Mouse (Mus musculus) stomach, embryonic 14.5 days (tissue): Measurements from ENCODE around the gene Tmcc1. TPM values are rescaled to one million over a fixed set of nuclear protein-coding genes. Genes with fewer than 3 reads are reported as not detected.
A peak's percentile ranks its signal among the peaks of the same experiment; 100 is the strongest.

ENCODE experiments used
- ATAC-seq: fragments of 200-750 bp; cut with Nextera tagmentation; 2 replicates; pipeline ENCODE4 v1.8.0; 2017; ENCODE audit warnings: low read depth, moderate TSS enrichment; ENCODE audit not compliant: insufficient number of reproducible peaks, insufficient read depth, low FRiP score
- H3K27ac ChIP-seq: fragments of 300-500 bp; sonication (generic); 2 replicates; pipeline ENCODE4 v1.5.1; 2014; ENCODE audit warnings: mild to moderate bottlenecking, low read length, moderate library complexity, mixed read lengths
- H3K27me3 ChIP-seq: fragments of 300-500 bp; sonication (generic); 2 replicates; pipeline ENCODE4 v1.6.1; 2014; ENCODE audit warnings: low read length, control low read depth, mixed read lengths; ENCODE audit not compliant: control insufficient read depth, insufficient read depth
- H3K36me3 ChIP-seq: fragments of 300-500 bp; sonication (generic); 2 replicates; pipeline ENCODE4 v1.6.1; 2014; ENCODE audit warnings: mild to moderate bottlenecking, control low read depth, low read length, moderate library complexity, mixed read lengths; ENCODE audit not compliant: control insufficient read depth, insufficient read depth
- H3K4me1 ChIP-seq: fragments of 300-500 bp; sonication (generic); 2 replicates; pipeline ENCODE4 v1.6.1; 2014; ENCODE audit warnings: low read length, control low read depth, mixed read lengths; ENCODE audit not compliant: control insufficient read depth, insufficient read depth
- H3K4me2 ChIP-seq: fragments of 300-500 bp; sonication (generic); replicated peaks from 2 replicates; pipeline ENCODE4 v1.6.1; 2014; ENCODE audit warnings: low read depth, low read length, control low read depth
- H3K4me3 ChIP-seq: fragments of 300-500 bp; sonication (generic); 2 replicates; pipeline ENCODE4 v1.5.1; 2014; ENCODE audit warnings: low read depth, low read length, control low read depth
- H3K9ac ChIP-seq: fragments of 300-500 bp; sonication (generic); replicated peaks from 2 replicates; pipeline ENCODE4 v1.6.1; 2014; ENCODE audit warnings: low read depth, mild to moderate bottlenecking, control low read depth, low read length, moderate library complexity, mixed read lengths
- H3K9me3 ChIP-seq: fragments of 300-500 bp; sonication (generic); 2 replicates; pipeline ENCODE4 v1.6.1; 2016; ENCODE audit warnings: low read depth, low read length, control low read depth; ENCODE audit not compliant: control insufficient read depth
- WGBS: fragments of 180-500 bp; shearing (Covaris S2); extraction: QIAGEN DNeasy Blood & Tissue Kit; methylation state at CpG from one replicate; pipeline ENCODE4 v1.1.7; 2014; 5-methylcytosine and 5-hydroxymethylcytosine counted together
- polyA plus RNA-seq: library from polyadenylated mRNA; unstranded; fragments of >200 nt; fragmentation: Nextera tagmentation; extraction: Ambion mirVana; gene quantifications from 2 replicates; pipeline ENCODE4 v1.2.1, GENCODE M21; 2014

Tmcc1 gene
- polyA plus RNA-seq, 1 experiment from 2014 or later: 20.5 TPM

DNA sequence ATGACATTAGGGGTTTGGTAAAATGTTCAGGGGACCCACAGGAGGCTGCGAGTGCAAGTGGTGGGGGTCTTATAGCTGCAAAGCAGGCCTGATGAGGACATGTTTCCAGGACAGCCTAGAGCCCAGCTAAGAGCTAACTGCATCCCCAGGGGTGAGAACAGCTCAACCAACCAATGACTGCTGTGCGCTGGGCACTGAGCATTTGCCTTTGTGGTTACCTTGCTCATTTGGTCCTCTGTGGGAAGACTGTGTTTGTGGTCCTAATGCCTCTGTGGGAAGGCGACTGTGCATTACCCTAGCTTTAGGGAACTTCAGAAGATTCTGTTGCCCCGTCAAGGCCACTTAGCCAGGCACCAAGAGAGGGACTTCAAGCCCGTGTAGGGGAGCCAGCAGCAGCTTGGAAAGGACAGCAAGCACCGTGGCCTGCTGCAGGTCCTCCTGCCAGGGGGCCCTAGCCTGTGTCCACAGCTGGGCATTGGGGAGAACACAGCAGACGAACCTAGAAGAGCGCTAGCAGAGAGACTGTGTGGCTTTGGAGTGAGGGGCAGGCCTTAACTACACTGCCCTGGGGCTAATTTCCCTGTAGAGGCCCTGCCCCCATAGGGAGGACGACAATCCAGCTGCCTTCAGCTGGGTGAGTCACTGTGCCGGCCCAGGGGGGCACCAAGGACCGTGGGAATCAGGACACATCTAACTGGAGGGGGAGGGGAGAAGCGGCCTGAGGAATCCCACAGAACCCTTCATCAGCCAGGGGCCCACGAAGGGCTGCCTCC lies 202.0 kb downstream of the Tmcc1 start:
- H3K4me2 ChIP-seq: peak overlapping the region; percentile 88
- H3K27me3 ChIP-seq: peaks cover 8% of the 10 kb centered on the region; the same call in 1 of the 2 replicates
- H3K9ac ChIP-seq: peak overlapping the region; percentile 18; the same call in 1 of the 2 replicates
- peaks cover 43% of the 10 kb centered on the region for H3K4me1 ChIP-seq
- H3K4me3 ChIP-seq: peak overlapping the region; percentile 66
- ATAC-seq: no peak
- H3K27ac ChIP-seq: peak overlapping the region; percentile 72; the same call in 1 of the 2 replicates
- no peaks in the 10 kb centered on the region for H3K36me3 ChIP-seq
- WGBS: 36% methylated on average over 13 of the region's 13 CpGs
- no peaks in the 10 kb centered on the region for H3K9me3 ChIP-seq

DNA sequence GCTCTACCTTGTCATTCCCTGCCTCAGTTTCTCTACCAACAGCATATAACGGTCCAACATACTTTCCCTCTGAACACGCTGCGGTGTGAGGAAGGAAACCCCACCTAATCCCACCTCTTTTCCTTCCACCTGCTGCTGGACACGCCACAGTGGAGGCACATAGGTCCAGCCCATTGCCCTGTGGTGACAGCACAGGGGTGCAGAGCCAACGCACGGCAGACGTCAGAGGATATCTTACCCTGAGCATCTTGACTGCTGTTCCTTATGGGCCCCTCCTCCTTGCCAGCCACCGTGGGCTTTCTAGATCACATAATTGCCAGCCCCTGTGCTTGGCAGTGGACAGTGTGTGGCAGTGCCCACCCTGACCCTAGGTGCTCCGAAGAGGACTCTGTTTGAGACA lies 202.8 kb downstream of the Tmcc1 start:
- no peaks in the 10 kb centered on the region for H3K9me3 ChIP-seq
- no peaks in the 10 kb centered on the region for H3K36me3 ChIP-seq
- peak overlapping the region; percentile 66; the same call in 1 of the 2 replicates for H3K4me3 ChIP-seq
- no peak overlapping the region for H3K27ac ChIP-seq
- 86% methylated on average over 9 of the region's 9 CpGs for WGBS
- H3K4me2 ChIP-seq: peak overlapping the region; percentile 88
- H3K27me3 ChIP-seq: peaks cover 8% of the 10 kb centered on the region; the same call in 1 of the 2 replicates
- no peak for ATAC-seq
- peaks cover 44% of the 10 kb centered on the region for H3K4me1 ChIP-seq
- no peak overlapping the region for H3K9ac ChIP-seq

DNA sequence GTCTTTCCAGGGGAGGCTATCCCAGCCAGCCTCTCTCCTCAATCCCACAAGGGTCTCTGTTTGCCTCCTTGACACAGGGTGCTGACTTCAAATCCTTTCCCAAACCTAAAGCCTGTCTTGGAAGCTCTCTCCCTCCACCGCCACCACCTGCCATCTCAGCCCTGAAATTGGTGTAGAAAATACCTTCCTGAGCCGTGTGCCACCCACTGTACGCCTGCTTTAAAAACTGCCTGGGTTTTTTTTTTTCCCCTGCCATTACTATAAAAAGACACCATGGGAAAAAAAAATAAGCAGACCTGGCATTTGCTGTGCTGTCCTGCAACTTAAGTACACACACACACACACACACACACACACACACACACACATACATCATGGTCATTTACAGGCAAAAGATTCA lies 203.2 kb downstream of the Tmcc1 start:
- H3K27ac ChIP-seq: no peak overlapping the region
- H3K9ac ChIP-seq: no peak overlapping the region
- H3K4me2 ChIP-seq: peak overlapping the region; percentile 88
- WGBS: 80% methylated on average over 3 of the region's 3 CpGs
- peaks cover 8% of the 10 kb centered on the region; the same call in 1 of the 2 replicates for H3K27me3 ChIP-seq
- no peaks in the 10 kb centered on the region for H3K9me3 ChIP-seq
- peaks cover 48% of the 10 kb centered on the region for H3K4me1 ChIP-seq
- 0 out of 2 replicates have a peak overlapping the region, but pooled peaks have one; percentile 1 for H3K4me3 ChIP-seq
- ATAC-seq: no peak
- no peaks in the 10 kb centered on the region for H3K36me3 ChIP-seq

DNA sequence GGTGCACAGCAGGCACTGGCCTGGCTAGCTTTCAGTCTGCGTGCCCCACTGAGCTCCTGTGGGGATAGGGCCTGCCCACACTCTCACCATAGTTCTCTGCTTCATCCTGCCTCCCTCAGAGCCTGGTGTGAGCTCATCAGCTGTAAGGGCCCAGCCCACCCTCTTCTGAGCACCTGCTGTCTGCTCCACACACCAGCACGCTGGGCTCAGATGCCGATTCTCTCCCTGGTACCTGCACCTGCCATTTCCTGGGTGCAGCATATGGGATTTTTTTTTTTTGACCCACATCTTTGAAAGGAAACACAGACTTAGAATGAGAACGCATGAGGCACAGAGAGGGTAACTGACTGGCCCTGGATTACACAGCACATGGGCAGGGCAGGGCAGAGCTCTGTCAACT lies 203.7 kb downstream of the Tmcc1 start:
- WGBS: 73% methylated on average over 4 of the region's 4 CpGs
- ATAC-seq: no peak
- no peak overlapping the region for H3K9ac ChIP-seq

DNA sequence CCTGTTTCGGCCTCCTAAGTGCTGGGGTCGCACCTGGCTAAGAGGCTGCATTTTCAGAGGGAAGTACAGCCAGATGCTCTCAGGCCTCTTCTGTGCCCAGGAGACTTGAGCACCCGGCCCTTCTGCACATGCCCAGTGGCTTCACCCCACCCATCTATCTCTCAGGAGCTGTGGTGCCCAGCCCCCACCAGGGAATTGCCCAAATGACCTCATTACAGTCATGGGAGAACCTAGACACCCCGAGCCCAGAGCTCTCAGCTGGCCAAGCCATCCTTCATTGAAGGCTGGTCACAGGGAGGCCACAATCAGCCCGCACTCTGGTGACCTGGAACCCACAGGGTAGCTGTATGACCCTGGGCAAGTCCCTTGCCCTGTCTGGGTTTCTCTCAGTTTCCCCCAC lies 204.3 kb downstream of the Tmcc1 start:
- H3K4me2 ChIP-seq: peak overlapping the region; percentile 88; the same call in 1 of the 2 replicates
- H3K9ac ChIP-seq: no peak overlapping the region
- H3K27me3 ChIP-seq: peaks cover 8% of the 10 kb centered on the region; the same call in 1 of the 2 replicates
- peaks cover 53% of the 10 kb centered on the region for H3K4me1 ChIP-seq
- no peaks in the 10 kb centered on the region for H3K36me3 ChIP-seq
- no peaks in the 10 kb centered on the region for H3K9me3 ChIP-seq
- no peak overlapping the region for H3K4me3 ChIP-seq
- WGBS: 71% methylated on average over 5 of the region's 5 CpGs
- no peak for ATAC-seq
- no peak overlapping the region for H3K27ac ChIP-seq

More for the DNA sequence above, 203.7 kb downstream of the Tmcc1 start:
- Histone ChIP-seq H3K4me1 (peaks cover 52% of the 10 kb centered on the region), H3K36me3 (no peaks in the 10 kb centered on the region), H3K27ac (no peak overlapping the region), H3K4me2 (peak overlapping the region; percentile 88; the same call in 1 of the 2 replicates), H3K27me3 (peaks cover 8% of the 10 kb centered on the region; the same call in 1 of the 2 replicates), H3K9me3 (no peaks in the 10 kb centered on the region), H3K4me3 (peak overlapping the region; percentile 1; the same call in 1 of the 2 replicates)

DNA sequence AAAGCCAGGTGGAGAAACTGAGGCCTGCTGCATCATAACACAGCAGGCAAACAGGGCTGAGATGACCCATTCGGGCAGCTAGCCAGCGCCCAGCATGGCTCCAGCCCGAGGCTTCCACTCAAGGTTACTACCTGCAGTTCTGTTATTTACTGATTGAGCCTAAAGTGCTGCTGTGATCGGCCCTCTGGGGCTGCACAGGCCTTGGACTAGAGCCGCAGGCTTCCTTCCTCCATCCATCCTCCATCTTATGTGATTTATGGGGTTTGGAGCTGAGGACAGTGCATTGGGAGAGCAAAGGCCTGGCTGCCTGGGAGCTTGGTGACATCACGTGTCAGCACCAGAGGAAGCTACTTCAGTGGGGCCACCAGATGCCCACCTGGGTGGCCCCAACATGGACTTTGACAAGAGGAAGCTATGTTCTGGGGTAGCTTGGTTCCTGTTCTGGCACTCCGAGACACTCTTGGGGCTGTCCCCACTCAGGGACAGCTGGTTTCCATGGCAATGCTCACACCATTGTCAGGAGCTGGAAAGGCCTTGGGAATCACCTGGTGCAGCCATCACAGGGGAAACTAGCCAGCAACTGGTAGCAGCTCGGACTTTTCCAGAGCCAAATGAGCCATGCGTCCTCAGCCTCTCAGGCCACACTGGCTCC lies 206.1 kb downstream of the Tmcc1 start:
- H3K4me2 ChIP-seq: 0 out of 2 replicates have a peak overlapping the region, but pooled peaks have one; percentile 0
- H3K4me3 ChIP-seq: no peak overlapping the region
- no peaks in the 10 kb centered on the region for H3K36me3 ChIP-seq
- H3K4me1 ChIP-seq: peaks cover 52% of the 10 kb centered on the region
- H3K9ac ChIP-seq: no peak overlapping the region
- no peak for ATAC-seq
- H3K27ac ChIP-seq: no peak overlapping the region
- WGBS: 62% methylated on average over 9 of the region's 9 CpGs
- no peaks in the 10 kb centered on the region for H3K9me3 ChIP-seq
- H3K27me3 ChIP-seq: no peaks in the 10 kb centered on the region

DNA sequence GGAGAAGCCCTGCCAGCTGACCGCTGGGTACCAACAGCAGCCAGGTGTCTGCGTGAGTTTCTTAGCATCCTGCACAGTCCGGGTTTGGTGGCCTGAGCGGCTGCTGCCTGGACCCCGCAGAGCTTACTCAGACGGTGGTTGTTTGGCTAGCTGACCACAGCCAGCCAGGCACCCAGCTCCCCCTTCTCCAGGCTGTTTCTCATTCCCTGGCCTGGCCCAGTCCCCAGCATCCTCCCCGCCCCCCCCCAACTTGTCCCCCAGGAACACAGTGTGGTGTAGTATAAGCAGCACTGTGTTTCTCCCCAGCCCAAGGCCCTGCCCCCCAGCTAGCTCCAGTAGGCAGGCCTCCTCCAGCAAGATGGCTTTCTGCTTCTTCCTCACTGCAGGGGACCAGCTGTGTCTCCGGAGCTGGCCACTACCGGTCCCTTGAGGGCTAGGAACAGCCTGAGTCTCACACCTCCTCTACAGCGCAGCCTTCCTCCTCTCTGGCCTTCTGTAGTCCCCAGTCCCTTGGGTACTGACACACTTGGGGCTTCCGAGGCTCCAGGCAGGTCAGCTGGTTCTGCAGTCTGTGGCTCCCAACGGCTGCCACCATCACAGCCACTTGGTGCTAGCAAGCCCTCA lies 206.7 kb downstream of the Tmcc1 start:
- H3K9ac ChIP-seq: no peak overlapping the region
- H3K27me3 ChIP-seq: no peaks in the 10 kb centered on the region
- H3K9me3 ChIP-seq: no peaks in the 10 kb centered on the region
- peaks cover 49% of the 10 kb centered on the region for H3K4me1 ChIP-seq
- 54% methylated on average over 11 of the region's 12 CpGs for WGBS
- no peak overlapping the region for H3K27ac ChIP-seq
- no peak overlapping the region for H3K4me3 ChIP-seq
- ATAC-seq: no peak
- 0 out of 2 replicates have a peak overlapping the region, but pooled peaks have one; percentile 0 for H3K4me2 ChIP-seq
- H3K36me3 ChIP-seq: no peaks in the 10 kb centered on the region

DNA sequence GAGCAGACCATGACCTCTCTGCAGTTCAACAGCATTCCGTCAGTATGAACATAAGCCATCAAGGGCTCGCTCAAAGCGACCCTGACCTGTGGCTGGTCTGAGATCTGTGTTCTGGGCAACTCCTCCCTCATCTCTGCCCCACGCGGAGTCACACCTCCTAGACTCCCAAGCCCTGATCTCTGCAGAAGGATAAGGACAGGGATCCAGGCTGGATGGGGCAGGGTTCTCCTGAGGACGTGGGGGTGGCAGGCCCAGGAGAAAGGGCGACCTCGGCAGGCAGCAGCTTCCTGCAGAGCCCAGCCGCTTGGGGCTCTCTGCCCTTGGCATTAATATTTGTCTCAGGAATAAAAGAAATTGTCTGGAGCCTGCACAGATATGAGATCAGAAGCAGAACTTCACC lies 207.7 kb downstream of the Tmcc1 start:
- peak overlapping the region; percentile 17; the same call in 1 of the 2 replicates for H3K4me2 ChIP-seq
- H3K27me3 ChIP-seq: no peaks in the 10 kb centered on the region
- H3K9me3 ChIP-seq: no peaks in the 10 kb centered on the region
- no peak overlapping the region for H3K27ac ChIP-seq
- H3K9ac ChIP-seq: no peak overlapping the region
- no peak overlapping the region for H3K4me3 ChIP-seq
- 39% methylated on average over 9 of the region's 9 CpGs for WGBS
- no peaks in the 10 kb centered on the region for H3K36me3 ChIP-seq
- ATAC-seq: no peak
- peaks cover 40% of the 10 kb centered on the region for H3K4me1 ChIP-seq
